Mouse (Mus musculus): ENCODE measurements around the gene Nrn1.

Nrn1 gene

GRCm38 (mm10) chr13:36724533-36725470, 10.1 kb downstream of the Nrn1 start:
- DNase-seq (ENCODE audit: low spot score), result no peak

GRCm38 (mm10) chr13:36723726-36724300, 11.1 kb downstream of the Nrn1 start:
- DNase-seq (ENCODE audit: low spot score), result no peak

GRCm38 (mm10) chr13:36722309-36722708, 12.6 kb downstream of the Nrn1 start:
- DNase-seq (ENCODE audit: low spot score), result no peak

GRCm38 (mm10) chr13:36720297-36721017, 14.5 kb downstream of the Nrn1 start:
- DNase-seq (ENCODE audit: low spot score), result no peak

- DNase-seq (ENCODE audit: low spot score), result no peak
Observed at GRCm38 (mm10) chr13:36717376-36717775, 17.6 kb downstream of the Nrn1 start.

DNA sequence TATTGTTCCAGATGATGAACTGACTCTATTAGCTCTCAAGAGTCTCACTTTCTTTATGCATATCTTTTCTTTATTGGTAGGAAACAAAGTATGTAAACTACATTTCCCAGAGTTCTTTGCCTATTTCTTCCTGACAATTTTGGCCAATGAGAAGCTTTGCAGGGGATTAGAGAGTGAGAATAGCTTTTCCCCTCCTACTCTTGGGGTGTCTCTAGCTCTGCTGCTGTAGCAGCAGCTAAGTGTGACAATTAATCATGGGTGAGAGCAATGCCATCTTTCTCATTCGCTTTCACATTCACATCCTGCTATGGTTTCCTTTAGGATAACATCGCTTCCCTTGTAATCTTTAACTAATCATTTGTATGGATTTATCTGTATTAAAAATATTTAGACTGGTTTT, 18.2 kb downstream of the Nrn1 start:
- no peak for DNase-seq (ENCODE audit: low spot score)

DNA sequence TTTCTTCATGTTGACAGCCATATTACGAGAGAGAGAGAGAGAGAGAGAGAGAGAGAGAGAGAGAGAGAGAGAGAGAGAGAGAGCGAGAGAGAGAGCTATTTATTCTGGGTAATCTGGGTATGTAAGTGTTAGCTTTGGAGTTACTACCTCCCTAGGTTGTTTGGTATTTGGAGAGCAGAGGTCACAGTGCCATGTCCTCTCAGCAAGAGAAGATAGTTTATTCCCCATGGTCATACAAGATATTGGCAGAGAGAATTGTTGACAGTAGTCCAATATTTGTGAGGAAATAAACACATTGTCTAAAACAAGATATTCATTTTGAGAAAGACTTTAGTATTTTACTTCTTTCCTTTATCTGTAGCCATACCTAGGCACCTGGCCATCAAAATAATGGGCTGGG, 20.8 kb downstream of the Nrn1 start:
- DNase-seq (ENCODE audit: low spot score), result no peak

DNA sequence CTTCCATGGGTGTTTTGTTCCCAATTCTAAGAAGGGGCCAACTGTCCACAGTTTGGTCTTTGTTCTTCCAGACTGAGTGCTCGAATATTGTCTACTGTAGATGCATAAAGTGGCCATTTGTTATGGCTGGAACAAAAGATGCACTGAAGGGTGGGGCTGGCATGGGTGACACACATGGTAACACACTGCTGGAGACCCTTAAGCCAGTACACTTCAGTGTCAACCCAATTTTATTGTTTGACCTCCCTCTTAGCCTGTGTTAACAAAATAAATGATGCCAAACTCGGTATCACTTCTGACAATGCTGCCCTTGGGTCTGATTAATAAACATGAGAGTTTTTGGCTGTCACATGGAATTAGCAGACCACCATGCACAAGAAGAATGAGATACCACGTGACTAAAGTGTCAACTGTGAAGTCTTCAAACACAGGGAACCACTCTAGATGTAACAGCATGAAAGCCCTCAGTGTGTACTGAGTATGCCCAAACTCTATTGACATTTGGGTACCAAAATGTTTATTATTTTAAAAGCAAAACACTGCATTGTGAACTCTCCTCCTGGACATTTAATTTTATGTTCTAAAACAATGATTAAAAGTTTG, 27.7 kb downstream of the Nrn1 start:
- DNase-seq (ENCODE audit: low spot score), result no peak

DNA sequence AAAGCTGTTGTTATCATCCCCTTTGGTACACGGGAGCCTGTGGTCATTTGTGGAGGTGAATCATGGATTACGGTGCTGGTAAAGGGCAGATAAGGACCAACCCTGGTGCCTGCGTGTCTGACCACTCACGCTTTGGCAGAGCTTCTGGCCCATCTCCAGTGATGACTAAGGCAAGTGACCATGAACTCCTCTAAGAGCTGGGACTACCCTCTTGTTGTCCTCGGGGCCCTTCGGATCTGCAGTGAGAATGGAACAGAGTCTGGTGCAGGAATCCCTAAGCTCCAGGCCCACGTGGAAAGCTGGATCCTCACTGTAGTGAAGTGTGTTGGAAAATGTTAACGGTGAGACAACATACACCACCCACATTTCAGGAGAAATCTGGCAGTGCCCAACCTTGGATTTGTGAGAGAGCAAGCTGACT, 38.6 kb downstream of the Nrn1 start:
- DNase-seq (ENCODE audit: low spot score), result no peak

DNA sequence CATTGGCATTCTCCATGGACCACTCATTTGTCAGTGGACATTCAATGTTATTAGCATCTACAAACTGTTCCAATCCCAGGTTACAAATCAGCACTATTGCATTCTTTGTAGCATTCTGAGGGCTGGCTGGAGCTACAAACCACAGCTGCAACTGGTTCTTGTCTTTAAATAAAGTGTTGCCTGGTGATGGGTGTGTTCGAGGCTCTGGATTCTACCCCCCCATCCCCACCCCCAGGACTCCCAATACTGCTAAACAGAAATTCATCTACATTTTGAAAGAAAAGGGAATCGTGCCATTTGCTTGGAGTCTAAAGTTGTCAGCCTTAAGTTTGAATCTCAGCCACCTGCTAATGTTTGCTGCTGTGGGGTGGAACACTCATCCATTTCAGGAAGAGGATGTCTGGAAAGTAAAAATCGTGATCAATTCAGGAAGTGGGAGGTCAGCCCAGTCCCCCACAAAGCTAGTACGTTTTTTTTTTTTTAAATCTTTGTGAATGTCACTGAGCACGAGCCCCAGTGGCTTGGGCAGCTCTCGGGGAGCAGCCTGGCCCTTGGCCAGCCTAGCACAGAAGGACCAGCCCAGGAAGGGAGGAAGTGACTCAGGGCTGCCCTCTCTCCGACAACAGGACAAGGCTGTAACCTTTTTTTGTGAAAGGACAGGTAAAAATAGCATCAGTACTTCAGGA, 39.3 kb downstream of the Nrn1 start:
- no peak for DNase-seq (ENCODE audit: low spot score)

DNA sequence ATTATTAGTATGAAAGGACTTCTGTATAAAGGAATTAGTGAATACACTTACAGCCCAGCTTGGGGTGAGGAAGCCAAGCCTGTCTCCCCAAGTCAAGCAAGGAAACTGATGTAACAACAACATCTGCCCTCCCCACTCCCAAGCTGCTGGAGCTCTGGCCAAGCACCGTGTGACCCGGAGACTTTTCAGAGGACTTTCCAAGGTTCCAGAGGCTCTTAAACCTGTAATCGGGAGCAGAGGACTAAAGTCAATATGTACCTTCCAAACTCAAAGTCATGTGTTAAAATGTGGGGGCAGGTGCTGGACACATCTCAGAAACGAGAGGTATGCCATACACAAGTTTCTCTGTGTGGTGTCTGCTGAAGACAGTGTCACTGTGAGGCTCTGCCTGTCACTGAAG, 51.4 kb downstream of the Nrn1 start:
- no peak for DNase-seq (ENCODE audit: low spot score)

DNA sequence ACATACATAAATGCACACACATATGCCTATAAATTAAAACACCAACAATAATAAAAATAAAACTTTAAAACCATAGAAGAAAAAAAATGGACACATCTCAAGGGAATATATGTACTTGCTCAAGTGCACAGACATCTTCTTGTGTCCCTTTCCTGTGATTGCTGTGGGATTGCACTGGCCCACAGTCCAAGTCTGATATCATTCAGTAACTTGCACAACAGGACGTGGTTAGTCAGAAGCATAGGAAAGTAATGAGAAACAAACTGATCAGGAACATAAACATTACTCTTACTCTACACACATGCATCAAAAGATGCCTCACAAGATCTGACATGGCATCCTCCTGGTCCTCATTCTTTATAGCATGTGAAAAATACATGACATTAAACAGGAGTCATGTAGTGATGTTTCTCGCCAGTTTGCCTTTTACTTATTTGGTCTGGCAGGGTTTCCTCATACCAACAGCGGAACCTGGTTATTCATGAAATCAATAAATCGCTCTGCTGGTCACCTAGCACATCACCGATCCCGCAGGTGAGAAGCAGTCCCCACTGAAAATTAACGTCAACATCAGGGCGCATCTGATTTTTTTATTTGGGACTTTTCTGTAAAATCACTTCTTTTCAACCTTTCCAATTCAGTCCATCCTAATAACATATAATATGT, 54.1 kb downstream of the Nrn1 start:
- DNase-seq (ENCODE audit: low spot score), result no peak

- no peak for DNase-seq (ENCODE audit: low spot score)
Observed at GRCm38 (mm10) chr13:36679345-36679744, 55.6 kb downstream of the Nrn1 start.

Measured in layer of hippocampus, adult 9-10 months (tissue).